Mouse (Mus musculus): ENCODE results near the gene Slco3a1. TPM values are rescaled to one million over a fixed set of nuclear protein-coding genes. Genes with fewer than 3 reads are reported as not detected.

The Slco3a1 gene
- 14.5 and 17.6 TPM in 2 replicates for polyA plus RNA-seq (2015; fragmentation: Nextera tagmentation; extraction: Ambion mirVana)

DNA sequence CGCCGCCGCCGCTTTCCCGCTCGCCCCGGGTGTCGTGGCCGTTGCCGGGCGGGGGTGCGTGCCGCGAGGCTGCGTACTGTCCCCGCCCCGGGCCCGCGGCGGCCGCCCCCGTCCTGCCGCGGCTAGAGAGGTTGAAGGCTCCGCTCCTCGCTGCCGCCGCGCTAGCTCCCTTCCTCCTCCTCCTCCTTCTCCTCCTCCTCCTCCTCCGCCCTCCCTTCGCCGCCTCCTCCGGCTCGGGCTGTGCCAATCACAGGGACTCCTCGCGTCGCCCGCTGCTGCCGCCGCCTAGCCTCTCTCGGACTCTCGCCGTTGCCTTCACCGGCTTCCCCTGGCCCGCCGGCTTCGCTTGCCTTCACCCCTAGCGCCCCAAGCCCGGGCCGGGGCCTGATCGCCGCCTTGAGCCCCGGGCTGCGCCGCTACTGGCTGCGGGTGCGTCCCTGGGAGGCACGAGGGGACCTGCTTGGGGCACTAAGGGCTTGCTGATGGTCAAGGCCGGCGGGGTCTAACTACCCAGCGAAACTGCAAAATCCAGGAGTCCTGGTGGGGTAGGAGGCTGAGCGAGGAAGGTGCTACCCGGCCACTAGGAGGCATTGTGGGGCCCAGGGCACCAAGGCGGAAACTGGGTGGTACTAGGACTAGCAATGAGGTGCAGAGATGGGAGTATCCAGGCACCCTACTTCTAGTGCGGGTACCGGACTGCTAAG, at the start of gene Slco3a1:
Slco3a1 (minus strand) TSS at position 173 of the 704 bp plus-strand sequence.

Small RNA genes lying within 50 kb of the gene (microRNA-seq; reads per million reads assigned to microRNA genes)
- not detected for gene Gm27459
